Mouse (Mus musculus): ENCODE data around the gene Glipr1l2. TPM values are rescaled to one million over a fixed set of nuclear protein-coding genes. Genes with fewer than 3 reads are reported as not detected.
"Not testable (repeated sequence)": the region's sequence is repeated elsewhere in the genome, so short reads cannot be mapped to it uniquely, and the experiment has no call there.

The Glipr1l2 gene
- polyA plus RNA-seq, 1 experiment from 2014 or later, result not detected

DNA sequence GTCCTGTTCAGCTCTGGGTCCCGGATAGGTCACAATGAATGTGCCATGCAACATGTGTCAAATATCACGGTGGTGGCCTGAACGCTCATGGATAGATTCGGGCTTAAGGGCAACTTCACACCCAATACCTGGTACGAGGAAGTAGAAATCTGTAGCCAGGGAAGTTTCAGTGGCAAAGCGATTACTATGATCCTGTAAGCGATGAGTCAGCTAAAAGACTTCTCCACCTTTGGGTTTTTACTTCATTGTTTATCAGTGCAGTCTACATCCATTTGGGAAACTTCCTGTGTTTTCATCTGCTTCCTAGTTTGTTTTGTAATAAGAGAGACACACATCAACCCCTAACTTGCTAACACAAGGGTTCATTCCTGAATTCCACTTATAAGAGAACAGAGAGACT is 27.2 kb downstream of the Glipr1l2 start:
- Histone ChIP-seq H3K36me3 (ENCODE audit: control insufficient read depth, insufficient read depth, low read length) (no peaks in the 10 kb centered on the region), H3K27ac (ENCODE audit: low read depth, low read length) (no peak overlapping the region), H3K9ac (ENCODE audit: low read length) (no peak overlapping the region), H3K4me1 (ENCODE audit: control insufficient read depth, insufficient read depth, low read length) (no peaks in the 10 kb centered on the region), H3K4me3 (ENCODE audit: low read depth, low read length) (no peak overlapping the region), H3K9me3 (ENCODE audit: control insufficient read depth, low read length) (no peaks in the 10 kb centered on the region), H3K4me2 (no peak overlapping the region), H3K27me3 (ENCODE audit: control insufficient read depth, insufficient read depth, low read length) (no peaks in the 10 kb centered on the region)
- ATAC-seq (ENCODE audit: low FRiP score) (no peak), DNase-seq (ENCODE audit: low spot score, missing footprints) (no peak)
- WGBS, result 92% methylated on average over 7 of the region's 7 CpGs

DNA sequence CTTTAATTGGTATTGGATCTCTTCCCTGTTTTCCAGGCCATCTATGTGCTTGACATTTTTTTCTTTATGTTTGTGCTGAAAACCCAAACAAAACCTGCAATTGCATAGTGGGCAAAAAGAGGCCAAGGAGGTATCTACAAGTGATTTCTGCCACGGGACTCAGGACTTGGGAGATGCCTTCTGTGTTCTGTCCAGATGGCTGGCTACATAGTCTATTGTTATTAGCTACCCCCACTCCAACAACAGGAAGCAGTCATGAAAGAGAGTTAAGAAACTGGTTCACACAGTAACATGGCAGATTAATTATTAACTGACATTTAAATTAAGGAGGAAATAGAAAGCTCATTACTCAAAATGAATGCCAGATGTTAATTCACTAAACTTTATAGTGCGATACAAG is 41.9 kb downstream of the Glipr1l2 start:
- H3K9ac ChIP-seq (ENCODE audit: low read length); H3K27ac ChIP-seq (ENCODE audit: low read depth, low read length); H3K36me3 ChIP-seq (ENCODE audit: control insufficient read depth, insufficient read depth, low read length); H3K27me3 ChIP-seq (ENCODE audit: control insufficient read depth, insufficient read depth, low read length); ATAC-seq (ENCODE audit: low FRiP score); DNase-seq (ENCODE audit: low spot score, missing footprints); H3K4me1 ChIP-seq (ENCODE audit: control insufficient read depth, insufficient read depth, low read length); H3K9me3 ChIP-seq (ENCODE audit: control insufficient read depth, low read length); H3K4me3 ChIP-seq (ENCODE audit: low read depth, low read length); H3K4me2 ChIP-seq: not testable (repeated sequence)
- WGBS, result 82% methylated on average over 2 of the region's 2 CpGs

DNA sequence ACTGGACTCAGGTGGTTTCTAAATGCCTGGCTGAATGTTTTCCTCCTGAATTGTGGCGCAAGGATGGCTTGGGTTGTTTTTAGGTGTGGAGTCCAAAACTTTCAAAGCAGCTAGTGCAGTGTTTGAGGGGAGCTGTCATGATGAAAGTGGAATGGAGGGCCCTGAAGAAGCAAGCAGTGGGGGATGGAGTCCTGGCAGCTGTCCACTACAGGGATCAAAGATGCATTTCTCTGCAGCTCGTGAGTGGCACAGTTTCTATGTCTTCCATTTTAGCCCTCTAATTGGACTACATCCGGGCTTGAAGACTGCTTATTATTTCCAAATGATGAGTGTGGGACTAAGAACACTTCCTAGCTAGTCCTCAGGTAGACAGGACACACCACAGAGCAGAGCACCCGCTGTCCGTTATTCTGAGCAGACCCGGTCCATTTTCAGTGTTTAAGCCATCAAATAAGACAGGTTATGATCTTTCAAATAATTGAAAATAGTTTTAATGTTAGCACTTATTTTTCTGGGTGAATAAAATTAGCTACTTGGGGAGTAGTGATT is 44.6 kb downstream of the Glipr1l2 start:
- not testable (repeated sequence) for H3K36me3 ChIP-seq (ENCODE audit: control insufficient read depth, insufficient read depth, low read length); H3K9ac ChIP-seq (ENCODE audit: low read length); H3K4me1 ChIP-seq (ENCODE audit: control insufficient read depth, insufficient read depth, low read length); H3K27ac ChIP-seq (ENCODE audit: low read depth, low read length); H3K4me2 ChIP-seq; H3K27me3 ChIP-seq (ENCODE audit: control insufficient read depth, insufficient read depth, low read length); DNase-seq (ENCODE audit: low spot score, missing footprints); H3K4me3 ChIP-seq (ENCODE audit: low read depth, low read length); H3K9me3 ChIP-seq (ENCODE audit: control insufficient read depth, low read length); ATAC-seq (ENCODE audit: low FRiP score)
- WGBS, result 80% methylated on average over 6 of the region's 6 CpGs

DNA sequence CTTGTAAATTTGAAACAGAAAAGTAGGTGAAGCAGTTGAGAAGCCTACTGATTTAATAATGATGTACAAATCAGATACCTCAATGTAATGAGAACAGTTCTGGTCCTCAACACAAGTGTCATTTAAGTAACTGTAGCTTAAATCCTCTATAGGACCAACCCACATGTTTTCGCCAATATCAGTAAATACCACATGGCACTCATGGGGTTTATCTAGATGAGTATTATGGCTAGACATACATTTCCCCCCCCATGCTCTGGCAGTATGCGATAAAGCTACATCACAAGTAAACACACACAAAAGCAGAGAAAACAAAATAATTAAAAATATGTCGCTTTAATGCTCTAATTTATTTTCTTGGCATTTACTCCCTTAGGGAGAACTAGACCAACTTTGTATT is 49.0 kb downstream of the Glipr1l2 start:
- Histone ChIP-seq H3K4me1 (ENCODE audit: control insufficient read depth, insufficient read depth, low read length) (no peaks in the 10 kb centered on the region), H3K4me2 (no peak overlapping the region), H3K9me3 (ENCODE audit: control insufficient read depth, low read length) (no peaks in the 10 kb centered on the region), H3K4me3 (ENCODE audit: low read depth, low read length) (no peak overlapping the region), H3K27me3 (ENCODE audit: control insufficient read depth, insufficient read depth, low read length) (no peaks in the 10 kb centered on the region), H3K36me3 (ENCODE audit: control insufficient read depth, insufficient read depth, low read length) (no peaks in the 10 kb centered on the region), H3K27ac (ENCODE audit: low read depth, low read length) (no peak overlapping the region), H3K9ac (ENCODE audit: low read length) (no peak overlapping the region)
- DNase-seq (ENCODE audit: low spot score, missing footprints) (no peak), ATAC-seq (ENCODE audit: low FRiP score) (no peak)
- WGBS, result 92% methylated on average over 3 of the region's 3 CpGs

DNA sequence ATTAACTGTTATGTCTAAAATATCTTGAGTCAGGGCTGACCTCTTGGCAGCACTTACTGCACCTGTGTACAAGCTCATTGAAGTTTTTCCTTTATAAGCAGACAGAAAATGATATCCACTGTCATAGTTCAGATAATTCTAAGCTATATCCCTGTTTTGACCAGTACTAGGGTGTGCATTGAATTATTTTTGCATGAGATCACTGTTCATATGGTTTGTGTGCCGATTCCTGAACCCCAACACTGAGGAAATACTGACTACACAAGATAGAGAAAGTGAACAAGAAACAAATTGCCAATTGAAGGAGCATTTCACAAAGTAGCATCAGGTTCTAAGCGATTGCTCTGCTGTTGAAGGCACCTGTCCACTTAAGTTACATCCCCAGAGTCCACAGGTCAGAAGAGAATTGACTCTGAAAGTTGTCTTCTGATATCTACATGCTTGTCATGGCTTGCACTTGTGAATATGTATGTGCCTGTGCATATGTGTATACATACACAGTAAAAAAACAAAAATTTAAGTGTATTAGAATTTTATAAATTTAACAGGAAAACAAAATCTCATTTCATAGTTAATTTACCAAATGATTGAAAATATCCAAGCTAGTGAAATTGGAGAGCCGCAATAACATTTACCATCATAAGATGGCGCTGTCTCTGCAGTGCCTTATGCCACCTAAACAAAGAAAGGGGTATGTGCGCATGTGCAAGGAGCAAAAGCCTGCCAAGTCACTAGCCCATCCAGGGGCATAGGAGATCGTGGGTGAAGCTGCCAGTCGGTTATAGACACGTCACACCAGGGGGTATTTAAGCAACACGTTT is 55.1 kb downstream of the Glipr1l2 start:
- H3K36me3 ChIP-seq (ENCODE audit: control insufficient read depth, insufficient read depth, low read length), result no peaks in the 10 kb centered on the region
- peak; percentile 89 for ATAC-seq (ENCODE audit: low FRiP score)
- no peak overlapping the region for H3K27ac ChIP-seq (ENCODE audit: low read depth, low read length)
- peak overlapping the region; percentile 41; the same call in 1 of the 2 replicates for H3K4me2 ChIP-seq
- 20% methylated on average over 9 of the region's 9 CpGs for WGBS
- no peaks in the 10 kb centered on the region for H3K27me3 ChIP-seq (ENCODE audit: control insufficient read depth, insufficient read depth, low read length)
- peak; percentile 95 for DNase-seq (ENCODE audit: low spot score, missing footprints)
- no peaks in the 10 kb centered on the region for H3K9me3 ChIP-seq (ENCODE audit: control insufficient read depth, low read length)
- no peak overlapping the region; the same call in 1 of the 2 replicates for H3K9ac ChIP-seq (ENCODE audit: low read length)
- peak overlapping the region; percentile 18; the same call in 1 of the 2 replicates for H3K4me3 ChIP-seq (ENCODE audit: low read depth, low read length)
- no peaks in the 10 kb centered on the region for H3K4me1 ChIP-seq (ENCODE audit: control insufficient read depth, insufficient read depth, low read length)

DNA sequence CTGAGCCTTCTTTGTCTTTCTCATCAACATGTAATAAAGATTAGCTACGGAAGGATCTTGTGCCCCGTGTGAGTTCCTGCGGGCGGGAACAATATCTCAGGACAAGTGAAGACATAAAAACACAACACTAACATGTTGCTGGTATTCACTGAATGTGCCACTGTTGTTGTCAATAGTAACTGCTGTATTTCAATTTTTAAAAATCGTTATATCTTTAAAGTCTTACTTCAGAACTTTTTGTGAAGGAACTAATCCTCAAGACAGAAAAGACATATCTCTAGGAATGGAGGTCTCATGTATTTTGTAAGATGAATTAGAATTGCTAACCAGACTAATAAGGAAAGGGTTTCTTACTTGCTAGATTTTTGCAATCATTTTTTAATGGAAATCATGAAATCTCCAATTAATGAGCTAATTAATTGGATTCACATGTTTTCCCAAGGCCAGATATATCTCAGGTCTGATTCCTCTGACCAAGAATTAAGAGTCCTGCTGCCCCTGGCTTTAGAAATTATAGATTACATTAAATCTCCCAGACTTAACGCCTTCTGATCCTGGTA is 55.8 kb downstream of the Glipr1l2 start:
- ATAC-seq (ENCODE audit: low FRiP score) (peak; percentile 69), DNase-seq (ENCODE audit: low spot score, missing footprints) (peak; percentile 90)
- 41% methylated on average over 6 of the region's 6 CpGs for WGBS
- peak overlapping the region; percentile 18; the same call in 1 of the 2 replicates for H3K4me3 ChIP-seq (ENCODE audit: low read depth, low read length)
- H3K36me3 ChIP-seq (ENCODE audit: control insufficient read depth, insufficient read depth, low read length), result no peaks in the 10 kb centered on the region
- H3K4me1 ChIP-seq (ENCODE audit: control insufficient read depth, insufficient read depth, low read length), result no peaks in the 10 kb centered on the region
- H3K27me3 ChIP-seq (ENCODE audit: control insufficient read depth, insufficient read depth, low read length), result no peaks in the 10 kb centered on the region
- no peak overlapping the region for H3K27ac ChIP-seq (ENCODE audit: low read depth, low read length)
- no peaks in the 10 kb centered on the region for H3K9me3 ChIP-seq (ENCODE audit: control insufficient read depth, low read length)
- peak overlapping the region; percentile 41; the same call in 1 of the 2 replicates for H3K4me2 ChIP-seq
- no peak overlapping the region; the same call in 1 of the 2 replicates for H3K9ac ChIP-seq (ENCODE audit: low read length)

DNA sequence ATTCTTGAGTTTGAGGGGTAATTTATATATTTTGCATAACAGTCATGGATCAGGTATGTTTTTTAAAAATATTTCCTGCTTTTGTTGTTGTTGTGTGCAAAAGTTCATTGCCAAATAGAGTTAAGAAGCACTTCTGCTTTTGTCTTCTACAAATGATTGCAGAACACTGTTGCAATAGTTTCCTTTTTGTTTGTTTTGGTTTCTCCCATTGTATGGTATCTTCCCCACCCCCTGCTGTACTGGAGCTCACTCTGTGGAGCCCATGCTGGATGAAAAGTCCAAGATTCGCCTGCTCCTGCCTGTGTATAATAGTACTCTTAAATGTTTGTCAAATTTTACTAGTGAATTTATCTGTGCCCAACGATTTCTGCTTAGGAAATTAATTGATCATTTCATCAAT is 56.7 kb downstream of the Glipr1l2 start:
- Histone ChIP-seq H3K4me2 (no peak overlapping the region), H3K4me3 (ENCODE audit: low read depth, low read length) (no peak overlapping the region), H3K9ac (ENCODE audit: low read length) (no peak overlapping the region), H3K27ac (ENCODE audit: low read depth, low read length) (no peak overlapping the region), H3K9me3 (ENCODE audit: control insufficient read depth, low read length) (no peaks in the 10 kb centered on the region), H3K36me3 (ENCODE audit: control insufficient read depth, insufficient read depth, low read length) (no peaks in the 10 kb centered on the region), H3K4me1 (ENCODE audit: control insufficient read depth, insufficient read depth, low read length) (no peaks in the 10 kb centered on the region), H3K27me3 (ENCODE audit: control insufficient read depth, insufficient read depth, low read length) (no peaks in the 10 kb centered on the region)
- DNase-seq (ENCODE audit: low spot score, missing footprints) (no peak), ATAC-seq (ENCODE audit: low FRiP score) (no peak)
- WGBS, result 64% methylated on average over 2 of the region's 2 CpGs

Measured in midbrain, embryonic 11.5 days (tissue).